Mouse (Mus musculus): ENCODE results near the gene Angel1. TPM values are rescaled to one million over a fixed set of nuclear protein-coding genes. Genes with fewer than 3 reads are reported as not detected.

Gene Angel1
- total RNA-seq (2014; rRNA removed) (6.3 and 12.4 TPM in 2 replicates), polyA plus RNA-seq (2015; fragmentation: Nextera tagmentation; extraction: Ambion mirVana) (8.6 and 9.3 TPM in 2 replicates)

GRCm38 (mm10) chr12:86726120-86726640, at the start of gene Angel1:
Gene Angel1 (minus strand): TSS chr12:86726460.
- peak within 1 kb of the TSS; percentile 68; the same call in 1 of the 2 replicates for H3K27ac ChIP-seq (ENCODE audit: low read depth, low read length)
- no peaks in the 10 kb centered on the region for H3K9me3 ChIP-seq (ENCODE audit: low read length)
- H3K4me1 ChIP-seq (ENCODE audit: insufficient read depth, low read length) = no peaks in the 10 kb centered on the region
- 0% methylated on average over 38 of the region's 44 CpGs for WGBS
- ATAC-seq (ENCODE audit: low FRiP score) = peak; percentile 98
- 0 out of 2 replicates have a peak, but pooled peaks have one; percentile 33 for TF ChIP-seq CTCF (IDR thresholded peaks at IDR 0.05)
- peak within 1 kb of the TSS; percentile 72 for H3K4me2 ChIP-seq (ENCODE audit: low read depth, low read length, poor library complexity, severe bottlenecking)
- H3K9ac ChIP-seq (replicated peaks; ENCODE audit: low read length, poor library complexity, severe bottlenecking) = peak within 1 kb of the TSS; percentile 66
- DNase-seq (ENCODE audit: low spot score) = peak; percentile 98
- no peaks in the 10 kb centered on the region for H3K36me3 ChIP-seq (ENCODE audit: insufficient read depth, low read length)
- H3K27me3 ChIP-seq (ENCODE audit: insufficient read depth, low read length) = no peaks in the 10 kb centered on the region
- H3K4me3 ChIP-seq (ENCODE audit: low read depth, low read length) = peak within 1 kb of the TSS; percentile 67

- no peaks in the 10 kb centered on the region for H3K27me3 ChIP-seq (ENCODE audit: insufficient read depth, low read length)
- no peaks in the 10 kb centered on the region for H3K36me3 ChIP-seq (ENCODE audit: insufficient read depth, low read length)
- H3K27ac ChIP-seq (ENCODE audit: low read depth, low read length) = no peak overlapping the region
- no peak for ATAC-seq (ENCODE audit: low FRiP score)
- no peak overlapping the region for H3K4me3 ChIP-seq (ENCODE audit: low read depth, low read length)
- WGBS = 80% methylated on average over 7 of the region's 7 CpGs
- H3K9ac ChIP-seq (replicated peaks; ENCODE audit: low read length, poor library complexity, severe bottlenecking) = no peak overlapping the region
- no peaks in the 10 kb centered on the region for H3K9me3 ChIP-seq (ENCODE audit: low read length)
- no peak for TF ChIP-seq CTCF (IDR thresholded peaks at IDR 0.05)
- no peak overlapping the region for H3K4me2 ChIP-seq (ENCODE audit: low read depth, low read length, poor library complexity, severe bottlenecking)
- H3K4me1 ChIP-seq (ENCODE audit: insufficient read depth, low read length) = no peaks in the 10 kb centered on the region
- DNase-seq (ENCODE audit: low spot score) = peak; percentile 24
These were observed 49.5 kb upstream of the Angel1 start for GRCm38 (mm10) chr12:86775561-86776280.

DNA sequence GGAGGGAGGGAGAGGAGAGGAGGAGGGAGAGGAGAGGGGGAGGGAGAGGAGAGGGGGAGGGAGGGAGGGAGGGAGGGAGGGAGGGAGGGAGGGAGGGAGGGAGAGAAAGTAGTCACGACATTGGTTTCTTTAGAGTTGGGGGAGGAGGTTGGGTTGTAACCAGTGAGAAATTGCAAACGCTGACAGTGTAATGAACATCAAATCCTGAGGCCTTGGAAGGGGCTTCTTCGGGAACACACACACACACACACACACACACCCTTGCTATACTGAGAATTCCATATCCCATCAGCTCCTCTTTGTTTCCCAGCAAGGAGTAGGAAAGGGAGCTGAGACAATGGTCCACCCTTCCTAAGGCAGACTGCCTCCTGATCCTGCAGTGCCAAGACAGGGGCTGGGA, 46.3 kb upstream of the Angel1 start:
- H3K27me3 ChIP-seq (ENCODE audit: insufficient read depth, low read length) = no peaks in the 10 kb centered on the region
- 27% methylated on average over 2 of the region's 3 CpGs for WGBS
- H3K4me3 ChIP-seq (ENCODE audit: low read depth, low read length) = no peak overlapping the region
- DNase-seq (ENCODE audit: low spot score) (peak; percentile 34), ATAC-seq (ENCODE audit: low FRiP score) (no peak)
- TF ChIP-seq CTCF (IDR thresholded peaks at IDR 0.05) = no peak
- no peak overlapping the region for H3K9ac ChIP-seq (replicated peaks; ENCODE audit: low read length, poor library complexity, severe bottlenecking)
- H3K27ac ChIP-seq (ENCODE audit: low read depth, low read length) = peak overlapping the region; percentile 21; the same call in 1 of the 2 replicates
- H3K4me2 ChIP-seq (ENCODE audit: low read depth, low read length, poor library complexity, severe bottlenecking) = no peak overlapping the region
- H3K4me1 ChIP-seq (ENCODE audit: insufficient read depth, low read length) = 0 out of 2 replicates have a peak, but pooled peaks cover 4% of the 10 kb centered on the region
- H3K36me3 ChIP-seq (ENCODE audit: insufficient read depth, low read length) = no peaks in the 10 kb centered on the region
- no peaks in the 10 kb centered on the region for H3K9me3 ChIP-seq (ENCODE audit: low read length)

DNA sequence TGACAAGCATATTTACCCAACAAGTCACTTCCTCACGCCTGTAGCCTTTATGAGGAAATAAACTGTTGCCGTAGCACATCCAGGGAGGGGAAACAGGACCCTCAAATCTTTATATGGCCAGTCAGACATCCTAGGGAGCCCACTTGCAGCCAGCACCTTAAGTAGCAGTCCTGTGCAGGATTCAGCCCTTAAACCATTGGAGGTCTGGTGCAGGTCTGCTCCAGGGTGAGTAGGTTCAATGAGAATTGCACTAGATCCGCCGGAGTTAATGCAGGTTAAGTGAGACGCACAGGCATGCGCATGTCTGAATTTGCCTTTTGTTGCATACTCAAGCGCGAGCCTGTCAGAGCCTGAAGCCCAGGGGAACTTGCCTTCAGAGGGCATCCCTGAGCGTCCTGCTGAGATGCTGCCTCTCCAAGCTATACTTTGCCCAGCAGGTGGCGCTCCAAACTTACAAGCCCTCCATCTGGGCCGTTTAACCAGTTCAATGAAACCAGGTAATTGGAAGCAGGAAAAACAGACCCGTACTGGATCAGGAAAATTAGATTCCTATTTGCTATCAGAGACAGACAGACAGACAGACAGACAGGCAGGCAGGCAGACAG, 45.7 kb upstream of the Angel1 start:
- Histone ChIP-seq H3K36me3 (ENCODE audit: insufficient read depth, low read length) (no peaks in the 10 kb centered on the region), H3K9ac (replicated peaks; ENCODE audit: low read length, poor library complexity, severe bottlenecking) (no peak overlapping the region), H3K27me3 (ENCODE audit: insufficient read depth, low read length) (no peaks in the 10 kb centered on the region), H3K4me2 (ENCODE audit: low read depth, low read length, poor library complexity, severe bottlenecking) (no peak overlapping the region), H3K4me3 (ENCODE audit: low read depth, low read length) (no peak overlapping the region), H3K4me1 (ENCODE audit: insufficient read depth, low read length) (0 out of 2 replicates have a peak, but pooled peaks cover 4% of the 10 kb centered on the region), H3K27ac (ENCODE audit: low read depth, low read length) (peak overlapping the region; percentile 33; the same call in 1 of the 2 replicates), H3K9me3 (ENCODE audit: low read length) (no peaks in the 10 kb centered on the region)
- peak; percentile 99 for TF ChIP-seq CTCF (IDR thresholded peaks at IDR 0.05)
- 10% methylated on average over 12 of the region's 12 CpGs for WGBS
- DNase-seq (ENCODE audit: low spot score) = peak; percentile 96
- ATAC-seq (ENCODE audit: low FRiP score) = peak; percentile 82

DNA sequence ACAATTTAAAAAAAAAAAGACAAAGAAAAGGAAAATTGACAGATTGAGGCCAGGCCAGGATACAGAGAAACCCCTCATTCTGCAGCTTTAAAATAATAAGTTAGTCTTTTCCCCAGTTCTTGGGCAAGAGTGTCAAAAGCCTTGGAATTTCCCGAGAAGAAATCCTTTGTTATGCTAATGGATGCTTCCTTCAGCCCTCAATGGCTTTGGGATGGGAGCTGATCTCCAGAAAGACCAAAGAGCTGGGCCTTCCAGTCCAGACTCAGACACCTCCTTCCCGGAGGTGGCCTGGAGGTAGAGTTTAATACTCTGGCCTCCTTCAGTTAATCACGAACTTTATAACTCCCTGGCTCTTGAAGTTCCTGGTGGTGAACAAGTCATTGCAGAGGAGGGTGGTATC, 44.7 kb upstream of the Angel1 start:
- Histone ChIP-seq H3K36me3 (ENCODE audit: insufficient read depth, low read length) (no peaks in the 10 kb centered on the region), H3K9ac (replicated peaks; ENCODE audit: low read length, poor library complexity, severe bottlenecking) (no peak overlapping the region), H3K27ac (ENCODE audit: low read depth, low read length) (no peak overlapping the region), H3K9me3 (ENCODE audit: low read length) (no peaks in the 10 kb centered on the region), H3K4me2 (ENCODE audit: low read depth, low read length, poor library complexity, severe bottlenecking) (no peak overlapping the region), H3K4me3 (ENCODE audit: low read depth, low read length) (no peak overlapping the region), H3K27me3 (ENCODE audit: insufficient read depth, low read length) (no peaks in the 10 kb centered on the region), H3K4me1 (ENCODE audit: insufficient read depth, low read length) (0 out of 2 replicates have a peak, but pooled peaks cover 4% of the 10 kb centered on the region)
- DNase-seq (ENCODE audit: low spot score) (no peak), ATAC-seq (ENCODE audit: low FRiP score) (no peak)
- WGBS = 7% methylated on average over 3 of the region's 3 CpGs
- TF ChIP-seq CTCF (IDR thresholded peaks at IDR 0.05) = no peak

All from midbrain, postnatal 0 days (tissue).